Mouse (Mus musculus) urinary bladder, postnatal 4 days (tissue): ENCODE measurements around the gene Gm20696.

ENCODE experiments used
- DNase-seq, 2 experiments: peaks; one replicate each; pipeline ENCODE4 v3.0.0; 2021 to 2022; ENCODE audit warnings: low spot score in 2 of 2

Gm20696 gene

DNA sequence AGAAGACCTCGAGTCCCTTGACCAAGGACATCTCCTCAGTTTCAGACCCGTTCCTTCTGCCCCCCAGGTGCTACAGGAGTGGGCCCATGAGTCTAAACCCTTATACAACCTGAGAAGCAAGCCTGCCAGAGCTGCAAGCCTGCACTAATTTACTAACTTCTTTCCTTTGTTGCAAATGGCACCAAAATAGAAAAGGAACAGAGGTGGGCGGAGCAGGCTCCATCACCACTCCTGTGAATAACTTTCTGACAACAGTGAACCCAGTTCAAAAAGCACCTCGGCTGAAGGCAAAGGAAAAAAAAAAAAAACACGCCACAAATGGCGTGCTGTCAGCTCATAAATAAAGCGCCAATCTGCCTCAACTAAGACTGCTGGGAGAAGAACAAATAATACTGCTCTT lies 225.5 kb downstream of the Gm20696 start:
- no peak for DNase-seq

DNA sequence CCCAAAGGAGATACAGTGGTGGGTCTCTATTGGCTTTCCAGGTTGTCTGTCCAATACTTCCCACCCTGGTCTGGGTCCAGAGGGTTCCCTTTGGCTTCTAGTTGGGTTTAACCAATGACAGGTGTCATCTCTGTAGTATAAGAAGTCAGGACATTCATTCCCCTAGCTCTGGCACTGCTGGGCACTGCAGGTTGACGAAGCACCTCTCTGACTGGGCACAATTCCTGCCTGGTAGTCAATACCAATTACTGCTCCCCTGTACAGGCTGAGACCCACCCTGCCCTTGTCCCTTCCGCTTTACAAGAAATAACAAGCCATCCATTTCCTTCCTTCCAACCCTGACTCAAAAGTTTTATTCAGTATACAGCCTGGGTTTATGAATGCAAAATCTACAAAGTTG lies 226.0 kb downstream of the Gm20696 start:
- DNase-seq: no peak

DNA sequence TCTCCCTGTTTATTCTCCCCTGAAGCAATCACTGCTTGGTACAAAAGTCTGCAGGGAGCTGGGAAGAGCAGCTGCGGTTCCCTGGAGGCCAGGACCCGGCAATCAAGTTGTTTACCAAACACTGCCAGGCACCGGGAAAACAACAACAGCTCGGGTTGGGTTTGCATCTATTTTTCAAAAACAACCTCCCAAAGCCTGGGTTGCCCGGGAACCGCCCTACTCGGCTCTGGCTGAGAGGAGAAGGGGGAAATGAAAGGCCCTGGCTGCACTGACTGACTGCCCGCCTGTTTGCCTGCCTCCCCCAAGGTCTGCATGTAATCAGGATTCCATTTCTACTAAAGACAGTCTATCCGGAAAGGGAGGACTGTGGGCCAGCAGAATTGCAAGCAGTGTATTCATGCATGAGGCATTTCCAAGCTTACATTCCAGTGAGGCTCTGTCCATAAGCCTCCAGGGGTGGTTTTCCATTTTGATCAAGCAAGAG lies 226.7 kb downstream of the Gm20696 start:
- DNase-seq: no peak

DNA sequence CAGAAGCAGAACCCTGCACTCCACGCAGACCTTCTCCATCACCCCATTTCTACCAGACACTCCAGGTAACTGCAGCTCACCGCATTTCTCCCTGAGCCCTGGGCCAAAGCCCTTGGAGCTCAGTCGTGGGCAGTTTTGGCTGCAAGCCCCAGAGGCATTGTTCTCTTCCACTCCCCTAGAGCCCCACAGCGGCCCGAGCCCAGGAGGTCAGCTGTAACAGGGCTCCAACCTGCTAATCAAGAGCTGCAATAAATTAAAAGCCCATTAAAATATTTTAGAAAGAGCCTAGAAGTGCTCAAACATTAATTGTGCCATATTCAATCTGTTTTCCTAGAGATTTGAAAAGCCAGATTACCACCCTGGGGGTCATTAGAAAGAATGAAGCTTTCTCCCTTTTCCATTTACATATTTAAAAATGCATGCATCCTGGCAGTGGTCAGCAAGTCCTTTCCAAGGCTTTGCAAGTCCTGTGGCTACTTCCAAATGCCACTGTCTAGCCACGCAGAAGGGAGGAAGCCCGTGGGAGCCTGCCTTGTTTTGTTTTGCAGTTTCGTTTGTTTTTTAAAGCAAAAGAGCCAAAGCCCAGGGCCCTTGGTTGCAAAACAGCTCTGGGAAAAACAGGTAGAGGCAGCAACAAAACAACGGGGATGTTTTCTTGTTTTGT lies 227.3 kb downstream of the Gm20696 start:
- DNase-seq: no peak

DNA sequence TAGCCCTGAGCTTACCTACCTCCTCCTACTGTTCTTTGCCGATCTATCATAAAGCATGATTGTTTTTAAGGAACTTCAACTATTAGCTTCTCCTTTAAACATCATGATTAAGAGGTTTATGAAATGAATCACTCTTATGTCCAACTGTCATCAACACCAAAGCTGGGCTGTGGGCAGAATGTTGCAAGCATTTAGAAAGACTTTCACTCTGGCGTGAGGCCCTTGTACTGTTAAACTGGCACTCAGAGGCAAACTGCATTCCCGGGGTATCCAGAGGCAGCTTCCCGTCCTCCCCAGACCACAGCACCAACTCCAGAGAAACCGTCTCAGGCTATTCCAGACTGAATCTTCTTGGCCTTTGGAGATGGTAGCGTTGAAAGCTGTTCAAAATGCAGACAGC lies 230.2 kb downstream of the Gm20696 start:
- DNase-seq: no peak

DNA sequence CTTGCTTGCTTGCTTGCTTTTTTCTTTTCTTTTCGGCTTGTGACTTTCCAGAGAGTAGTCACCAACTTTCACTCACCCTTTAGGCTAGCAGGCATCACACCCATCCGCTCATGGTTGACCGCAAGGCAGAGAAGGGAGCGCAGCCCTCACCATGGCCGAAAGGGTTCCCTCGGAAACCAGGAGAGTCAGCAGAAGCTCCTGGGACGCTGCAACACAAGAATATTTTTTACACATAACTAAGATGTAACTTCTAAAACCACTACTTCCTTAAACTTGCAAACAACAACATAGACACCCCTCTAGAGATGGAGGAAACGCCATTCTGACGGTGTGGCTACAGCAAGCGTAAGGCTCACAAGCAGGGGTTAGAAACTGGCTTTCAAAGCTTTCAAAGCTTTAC lies 231.5 kb downstream of the Gm20696 start:
- DNase-seq: no peak

DNA sequence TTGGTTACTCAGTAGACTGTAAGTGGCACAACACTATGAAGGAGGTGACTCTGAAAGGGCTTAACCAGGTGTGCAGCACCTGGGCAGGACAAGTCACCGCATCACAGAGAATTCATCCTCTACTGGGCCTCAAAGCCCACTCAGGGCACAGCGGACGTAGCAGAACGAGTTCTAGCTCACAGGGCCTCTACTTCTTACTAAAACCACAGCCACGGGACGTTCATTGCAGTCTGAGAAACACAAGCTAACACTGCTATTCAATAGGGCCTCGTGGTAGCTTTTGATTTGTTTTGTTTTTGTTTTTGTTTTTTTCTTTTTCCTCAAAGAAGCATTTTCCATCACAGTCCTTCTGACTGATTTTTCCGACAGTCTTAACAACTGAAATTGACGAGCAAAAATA lies 233.6 kb downstream of the Gm20696 start:
- DNase-seq: no peak

DNA sequence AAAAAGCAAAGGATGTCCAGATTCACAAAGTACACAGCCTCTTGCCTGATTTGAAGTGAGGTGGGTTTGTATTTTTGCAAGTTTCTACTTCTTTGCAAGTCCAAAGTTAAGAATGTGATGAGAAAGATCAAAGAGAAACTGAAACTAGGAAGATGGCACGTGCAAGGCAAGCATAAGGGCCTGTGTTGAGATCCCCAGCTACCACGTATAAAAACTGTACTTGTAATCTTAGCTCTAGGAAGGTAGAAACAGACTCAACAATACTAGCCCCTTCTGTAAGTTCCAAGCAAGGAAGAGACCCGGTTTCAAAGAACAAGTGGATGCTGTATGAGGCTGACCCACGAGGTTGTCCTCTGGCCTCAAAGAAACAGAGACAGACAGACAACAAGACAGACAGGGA lies 234.7 kb downstream of the Gm20696 start:
- no peak for DNase-seq

DNA sequence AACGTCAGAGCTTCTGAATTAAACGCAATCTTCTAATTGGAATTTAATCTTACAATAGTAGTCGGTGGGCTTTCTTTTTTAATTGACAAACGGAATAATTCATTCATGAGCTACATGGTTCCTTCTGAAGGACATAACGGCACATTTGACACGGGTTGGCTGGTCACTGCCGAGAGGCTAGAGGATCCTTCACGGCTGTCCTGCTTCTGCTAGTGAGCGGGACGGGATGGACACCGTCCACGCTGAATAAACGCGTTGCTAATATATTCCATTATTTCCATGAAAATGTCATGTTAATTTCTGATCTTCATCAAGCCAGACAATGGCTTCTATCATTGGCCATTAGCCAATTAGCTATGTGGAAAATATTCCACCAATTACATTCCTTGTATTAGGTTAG lies 236.0 kb downstream of the Gm20696 start:
- DNase-seq: no peak

DNA sequence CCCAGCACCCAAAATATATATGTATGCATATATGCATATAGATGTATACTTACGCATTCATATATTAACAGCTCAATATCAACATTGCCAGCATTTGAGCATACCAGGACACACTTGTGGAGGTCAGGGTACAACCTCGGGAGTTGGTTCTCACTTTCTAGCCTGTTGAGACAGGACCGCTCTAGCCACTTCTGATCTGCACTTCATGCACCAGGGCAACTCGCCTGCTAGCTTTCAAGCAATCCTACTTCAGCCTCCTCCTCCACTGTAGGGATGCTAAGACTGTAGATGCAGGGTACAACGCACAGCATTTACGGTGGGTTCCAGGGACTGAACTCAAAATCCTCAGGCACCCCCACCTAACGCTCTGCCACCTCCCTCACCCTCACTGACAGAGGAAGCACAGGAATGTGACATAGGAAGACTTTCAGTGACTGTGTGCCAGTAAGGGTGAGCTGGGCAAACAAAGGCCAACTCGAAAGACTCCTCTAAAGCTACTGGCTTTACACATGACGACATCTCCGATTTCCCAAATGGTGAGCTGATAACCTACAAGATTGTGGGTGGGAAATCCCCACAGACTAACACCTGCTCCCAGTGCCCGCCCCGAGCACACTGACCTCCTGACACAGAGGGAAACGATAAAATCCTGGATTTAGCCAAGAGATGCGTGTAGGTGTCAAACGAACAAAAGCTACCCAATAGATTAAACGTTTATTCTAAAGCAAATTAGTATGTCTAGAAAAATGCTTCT lies 237.0 kb downstream of the Gm20696 start:
- no peak for DNase-seq

DNA sequence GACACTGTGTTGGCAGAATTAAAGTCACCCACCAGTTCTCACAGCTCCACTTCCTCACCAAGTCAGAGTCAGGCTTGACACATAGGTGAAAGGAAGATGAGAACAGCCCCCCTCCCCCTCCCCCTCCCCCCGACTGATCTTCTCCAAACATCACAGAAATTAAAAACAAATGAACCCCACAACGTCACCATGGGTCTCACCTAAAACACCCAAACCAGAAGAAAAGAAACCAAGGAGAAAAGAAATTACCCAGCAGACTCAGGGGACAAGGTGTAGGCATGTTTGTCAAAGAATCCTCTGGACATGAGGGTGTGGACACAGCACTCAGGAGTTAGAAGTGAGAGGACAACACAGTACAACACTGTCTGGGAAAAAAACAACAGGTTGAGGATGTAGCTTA lies 237.6 kb downstream of the Gm20696 start:
- no peak for DNase-seq

DNA sequence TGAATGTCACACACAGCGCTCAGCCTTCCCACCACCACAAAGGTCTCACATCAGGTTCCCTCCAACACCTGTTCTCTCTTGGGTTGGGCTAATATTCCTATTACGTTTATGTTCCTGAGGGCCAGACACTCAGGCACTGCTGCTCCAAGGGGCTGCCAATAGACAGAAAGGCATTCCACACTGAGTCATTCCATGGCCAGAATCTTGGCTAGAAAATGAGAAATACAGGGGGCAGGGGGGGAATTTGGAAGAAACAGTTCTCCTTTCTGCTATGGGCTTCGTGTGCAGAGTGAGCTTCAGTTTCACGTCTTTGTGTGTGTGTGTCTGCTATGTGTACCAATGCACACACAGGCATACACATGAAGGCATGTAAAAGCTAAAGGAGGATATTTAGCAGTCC lies 239.3 kb downstream of the Gm20696 start:
- no peak for DNase-seq

DNA sequence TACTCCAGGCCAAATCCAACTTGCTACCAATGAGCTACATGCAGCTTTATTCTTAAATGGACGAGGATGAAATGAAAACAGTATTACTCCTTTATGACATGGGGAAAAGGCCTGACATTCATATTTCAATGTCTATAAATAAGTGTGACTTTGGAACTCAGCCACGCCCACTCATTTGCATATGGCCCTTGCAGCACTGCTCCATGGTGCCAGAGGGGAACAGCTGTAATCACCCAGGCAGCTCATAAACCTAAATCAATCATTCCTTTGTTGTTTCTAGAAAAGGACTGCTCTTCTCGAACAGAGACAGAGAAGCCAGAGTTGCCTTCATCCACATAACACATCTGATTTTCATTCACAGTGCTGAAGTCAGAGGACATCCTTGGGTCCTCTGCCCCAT lies 241.6 kb downstream of the Gm20696 start:
- DNase-seq: no peak

DNA sequence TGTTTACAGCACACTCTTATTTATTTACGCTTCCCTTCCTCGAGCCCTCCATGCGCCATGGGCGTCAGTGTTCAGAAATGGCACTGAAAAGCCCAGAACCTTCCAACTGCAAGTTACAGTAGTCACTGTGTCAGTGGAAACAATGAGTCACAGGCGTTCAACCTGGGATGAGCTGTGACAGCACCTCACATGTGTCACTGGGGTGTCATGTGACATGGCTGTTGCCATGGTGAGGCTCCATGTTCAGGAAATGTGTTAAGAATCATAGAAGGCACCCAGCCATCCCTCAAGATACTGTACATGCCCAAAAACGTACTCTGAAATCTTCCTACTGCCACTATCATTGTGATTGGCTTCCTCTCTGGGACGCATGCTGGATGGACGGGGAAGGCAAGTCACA lies 245.9 kb downstream of the Gm20696 start:
- no peak for DNase-seq

DNA sequence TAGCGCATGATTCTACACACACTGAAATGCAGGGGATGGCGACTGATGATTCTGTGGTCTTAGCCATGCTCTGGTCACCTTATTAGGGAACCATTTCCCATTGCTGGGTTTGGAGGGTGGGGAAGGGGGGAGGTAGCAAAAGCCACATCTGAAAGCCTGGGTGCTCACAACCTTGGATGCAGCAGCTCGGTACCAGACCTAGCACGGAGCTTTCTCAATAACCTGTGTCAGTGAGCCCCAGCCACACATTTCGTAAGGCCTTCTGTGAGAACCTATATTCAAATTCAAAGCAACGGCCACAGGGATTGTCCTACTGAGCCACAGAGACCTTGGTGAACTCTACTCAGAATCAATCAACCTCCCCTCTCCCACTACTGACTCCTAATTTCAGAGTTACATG lies 254.0 kb downstream of the Gm20696 start:
- no peak for DNase-seq

DNA sequence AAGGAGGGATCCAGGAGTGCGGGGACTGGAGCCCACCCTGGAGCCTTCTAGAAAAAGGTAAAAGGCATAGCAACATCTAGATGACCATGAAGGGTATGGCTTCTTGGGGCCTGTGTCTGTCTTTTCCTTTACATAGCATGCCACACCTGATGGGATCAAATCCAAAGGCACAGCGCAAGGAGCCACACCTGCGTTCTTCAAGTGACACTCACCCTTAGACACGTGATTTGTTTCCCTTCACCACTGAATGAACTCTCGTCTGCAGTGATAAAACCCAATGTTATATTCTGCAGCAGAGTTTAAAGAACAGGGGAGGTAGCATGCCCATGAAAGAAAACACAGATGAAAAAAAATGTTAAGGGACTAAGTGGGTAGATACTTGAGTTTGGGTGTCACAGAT lies 257.0 kb downstream of the Gm20696 start:
- no peak for DNase-seq

DNA sequence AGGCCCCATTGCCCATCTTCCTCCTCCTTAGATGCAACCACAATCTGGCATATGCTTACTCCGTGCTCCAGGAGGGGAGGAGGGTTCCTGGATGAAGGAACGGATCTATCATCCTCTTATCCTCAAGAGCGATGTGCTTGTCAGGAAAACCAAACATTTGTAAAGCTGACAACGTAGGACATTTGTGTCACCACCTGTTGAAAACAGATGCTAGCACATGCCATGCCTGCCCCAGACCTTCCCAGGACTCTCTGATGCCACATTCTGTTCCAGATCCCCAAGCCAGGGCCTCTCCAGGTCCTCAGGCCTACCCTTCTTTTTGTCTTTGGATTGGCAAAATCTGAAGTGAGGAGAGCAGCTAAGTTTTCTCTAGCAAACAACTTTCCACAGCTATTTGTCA lies 257.7 kb downstream of the Gm20696 start:
- DNase-seq: no peak

DNA sequence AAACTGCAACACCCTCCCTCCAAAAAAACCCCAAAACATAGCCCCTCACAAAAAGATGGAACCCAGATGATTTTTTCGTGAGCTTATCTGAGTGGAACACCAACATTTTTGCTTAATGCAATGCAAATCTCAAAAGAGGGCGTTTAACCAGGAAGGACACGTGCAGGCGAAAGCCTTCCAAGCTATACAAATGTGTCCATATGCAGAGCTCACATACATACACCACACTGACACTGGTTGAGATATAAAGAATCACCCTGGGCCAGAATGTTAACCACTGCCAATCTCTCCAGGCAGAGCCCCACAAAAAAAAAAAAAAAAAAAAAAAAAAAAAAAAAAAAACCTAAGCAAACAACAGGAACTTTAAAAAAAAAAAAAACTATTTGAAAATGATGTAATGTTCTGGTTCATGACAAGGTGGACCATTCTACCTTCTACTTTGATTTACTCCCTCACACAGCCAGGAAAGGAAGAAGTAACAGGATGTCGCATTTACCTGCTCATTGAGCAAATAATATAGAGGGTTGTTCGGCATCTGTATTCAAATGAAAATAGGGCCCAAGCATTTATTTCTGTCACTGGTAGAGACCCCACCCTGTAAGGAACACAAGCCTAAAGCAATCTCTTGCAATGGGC lies 262.7 kb downstream of the Gm20696 start:
- DNase-seq: no peak

DNA sequence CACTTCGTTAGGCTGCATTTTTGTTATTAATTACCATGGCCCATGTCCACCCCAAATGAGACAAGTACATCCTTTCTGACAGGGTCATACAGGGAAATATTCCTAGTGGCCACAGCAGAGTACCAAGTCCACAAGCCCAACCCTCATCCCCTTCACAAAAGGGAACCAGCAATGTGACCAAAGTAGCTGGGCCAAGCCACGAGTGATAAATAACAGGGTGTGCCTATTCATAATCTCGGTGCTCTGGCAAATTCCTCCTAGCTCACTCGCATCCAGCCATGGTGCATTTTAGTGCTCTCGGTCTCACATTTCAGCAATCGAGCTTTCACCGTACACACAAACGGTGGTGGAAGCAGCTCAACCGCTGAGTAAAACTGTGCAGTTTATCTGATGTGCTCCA lies 263.7 kb downstream of the Gm20696 start:
- DNase-seq: no peak

DNA sequence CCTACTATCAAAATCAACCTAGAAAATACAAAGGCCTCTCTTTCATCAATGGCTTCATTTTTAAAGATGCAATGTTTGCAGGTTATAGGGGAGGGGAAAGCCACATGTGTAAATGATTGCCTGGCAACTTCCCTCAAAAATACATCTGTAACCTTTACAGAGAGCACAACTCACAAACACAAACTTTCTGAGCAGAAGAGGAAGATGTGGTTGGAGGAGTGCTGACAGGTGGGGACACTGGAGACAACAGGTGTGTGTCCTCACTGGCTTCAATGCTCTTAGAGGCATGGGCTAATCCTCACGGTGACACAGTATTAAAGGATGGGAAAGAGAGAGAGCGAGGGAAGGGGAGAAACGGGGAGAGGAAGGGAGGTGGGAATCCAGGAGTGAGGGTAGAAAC lies 264.2 kb downstream of the Gm20696 start:
- no peak for DNase-seq

DNA sequence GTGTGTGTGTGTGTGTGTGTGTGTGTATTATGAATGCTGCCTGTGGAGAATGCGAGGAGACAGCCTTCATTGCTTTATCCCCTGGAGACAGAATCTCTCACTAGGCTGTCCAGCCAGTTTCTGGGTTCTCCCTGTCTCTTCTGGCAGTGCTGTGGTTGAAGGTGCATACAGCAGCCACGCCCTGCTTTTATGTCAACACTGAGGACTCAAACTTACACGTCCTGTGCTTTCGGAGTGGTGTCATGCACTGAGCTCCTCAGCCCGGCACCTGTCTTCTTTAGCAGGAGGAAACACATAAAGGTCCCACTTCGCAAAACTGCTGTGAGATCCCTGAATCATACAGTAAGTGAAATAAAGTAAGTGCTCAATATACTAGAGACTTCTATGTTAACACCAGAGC lies 264.8 kb downstream of the Gm20696 start:
- DNase-seq: no peak

DNA sequence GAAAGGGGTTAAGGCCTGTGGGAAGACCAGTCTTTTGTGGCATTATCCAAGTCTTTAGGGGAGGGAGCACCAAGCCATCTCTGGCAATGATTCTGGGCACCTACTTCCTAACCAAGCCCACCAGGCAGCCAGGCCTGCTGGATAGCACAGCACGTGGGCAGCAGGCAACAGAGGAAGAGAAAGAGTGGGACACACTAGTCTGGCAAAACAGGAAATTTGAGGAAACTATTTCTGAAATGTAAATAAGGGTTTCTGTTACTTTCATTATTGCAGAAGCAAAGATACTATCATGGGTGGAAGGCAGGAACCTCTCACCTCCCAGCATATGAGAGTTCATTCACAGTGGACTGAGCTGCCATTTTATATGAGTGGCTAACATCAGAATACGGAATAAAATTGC lies 265.4 kb downstream of the Gm20696 start:
- no peak for DNase-seq

DNA sequence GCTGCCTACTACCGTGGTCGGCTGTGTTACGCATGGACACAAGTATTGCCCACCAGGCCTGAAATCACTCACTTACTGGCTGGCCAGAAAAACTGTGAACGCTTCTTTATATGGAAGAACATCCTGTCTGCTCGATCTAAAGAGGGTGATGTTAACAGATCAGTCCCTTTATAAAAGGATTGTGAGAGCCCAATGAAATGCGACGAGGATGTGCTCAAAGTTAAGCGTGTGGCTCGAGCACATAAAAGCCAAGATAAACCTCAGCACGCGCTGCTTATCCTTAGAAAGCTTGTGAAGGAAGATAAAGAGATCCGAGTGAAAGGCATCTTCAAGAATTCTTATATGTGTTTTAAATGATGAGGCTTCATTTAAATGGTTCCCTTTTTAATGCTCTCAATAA lies 270.9 kb downstream of the Gm20696 start:
- no peak for DNase-seq
